Mouse (Mus musculus): ENCODE results near the gene Eif6. TPM values are rescaled to one million over a fixed set of nuclear protein-coding genes. Genes with fewer than 3 reads are reported as not detected.

Eif6 gene
- polyA plus RNA-seq, 1 experiment from 2014 or later = 132 TPM

DNA sequence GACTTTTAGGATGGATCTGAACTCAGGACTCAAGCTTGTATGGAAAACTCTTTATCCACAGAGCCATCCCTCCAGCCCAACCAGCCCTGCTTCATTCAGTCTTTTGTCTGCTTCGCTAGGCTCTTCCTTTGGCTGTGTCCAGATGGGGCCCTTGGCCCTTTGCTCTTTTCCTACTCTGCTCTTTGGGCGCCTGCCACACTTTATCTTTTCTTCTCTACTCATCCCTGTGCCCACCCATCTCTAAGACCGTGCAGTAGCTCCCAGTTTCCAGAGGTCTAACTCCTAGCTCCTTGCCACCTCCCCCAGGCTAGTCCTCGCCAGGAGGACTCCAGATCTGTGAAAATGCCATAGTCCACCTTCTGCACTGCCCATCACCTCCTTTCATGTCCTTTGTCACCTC lies 53.1 kb downstream of the Eif6 start:
- no peak for DNase-seq (ENCODE audit: low spot score)

More for the DNA sequence above, 53.1 kb downstream of the Eif6 start:
- Histone ChIP-seq H3K9me3 (ENCODE audit: control insufficient read depth, low read length) (no peaks in the 10 kb centered on the region), H3K36me3 (replicated peaks; ENCODE audit: control insufficient read depth, insufficient read depth) (no peaks in the 10 kb centered on the region), H3K4me2 (replicated peaks) (no peak overlapping the region), H3K4me3 (replicated peaks; ENCODE audit: low read length) (no peak overlapping the region), H3K27ac (no peak overlapping the region), H3K27me3 (ENCODE audit: control insufficient read depth, insufficient read depth, low read length) (no peaks in the 10 kb centered on the region), H3K4me1 (replicated peaks; ENCODE audit: control insufficient read depth, insufficient read depth, low read length) (peaks cover 22% of the 10 kb centered on the region), H3K9ac (no peak overlapping the region)
- WGBS = 63% methylated on average over 4 of the region's 4 CpGs
- ATAC-seq (ENCODE audit: low FRiP score) = no peak

Other genes with a start within 250 kb of the Eif6 start
- gene Gss, start 234.1 kb downstream of the Eif6 start, polyA plus RNA-seq (2014; fragmentation: Nextera tagmentation; extraction: Ambion mirVana) = 14.3 and 15.3 TPM in 2 replicates
- gene Myh7b, start 215.7 kb downstream of the Eif6 start, polyA plus RNA-seq (2014; fragmentation: Nextera tagmentation; extraction: Ambion mirVana) = 0.40 and 0.99 TPM in 2 replicates
- 163 and 176 TPM in 2 replicates for gene Trpc4ap, start 134.5 kb downstream of the Eif6 start, polyA plus RNA-seq (2014; fragmentation: Nextera tagmentation; extraction: Ambion mirVana)
- 34.2 and 38.6 TPM in 2 replicates for gene Edem2, start 97.5 kb downstream of the Eif6 start, polyA plus RNA-seq (2014; fragmentation: Nextera tagmentation; extraction: Ambion mirVana)
- not detected in 2 replicates for gene Gm17581, start 91.1 kb downstream of the Eif6 start, polyA plus RNA-seq (2014; fragmentation: Nextera tagmentation; extraction: Ambion mirVana)
- 3.0 and 3.6 TPM in 2 replicates for gene Procr, start 75.8 kb downstream of the Eif6 start, polyA plus RNA-seq (2014; fragmentation: Nextera tagmentation; extraction: Ambion mirVana)
- 17.9 and 20.7 TPM in 2 replicates for gene Mmp24, start 51.6 kb downstream of the Eif6 start, polyA plus RNA-seq (2014; fragmentation: Nextera tagmentation; extraction: Ambion mirVana)
- gene BC029722, start 7.5 kb downstream of the Eif6 start, polyA plus RNA-seq (2014; fragmentation: Nextera tagmentation; extraction: Ambion mirVana) = 27.6 and 28.1 TPM in 2 replicates
- gene Fam83c, start 7.9 kb upstream of the Eif6 start, polyA plus RNA-seq (2014; fragmentation: Nextera tagmentation; extraction: Ambion mirVana) = 0.31 TPM in 2 replicates
- gene Uqcc1, start 103.4 kb upstream of the Eif6 start, polyA plus RNA-seq (2014; fragmentation: Nextera tagmentation; extraction: Ambion mirVana) = 72.7 TPM in 2 replicates
- gene Gm15557, start 113.8 kb upstream of the Eif6 start, polyA plus RNA-seq (2014; fragmentation: Nextera tagmentation; extraction: Ambion mirVana) = not detected in 2 replicates
- 2.3 and 3.1 TPM in 2 replicates for gene Gdf5, start 118.4 kb upstream of the Eif6 start, polyA plus RNA-seq (2014; fragmentation: Nextera tagmentation; extraction: Ambion mirVana)
- gene Cep250, start 129.5 kb upstream of the Eif6 start, polyA plus RNA-seq (2014; fragmentation: Nextera tagmentation; extraction: Ambion mirVana) = 11.9 and 14.2 TPM in 2 replicates
- 2.6 and 2.8 TPM in 2 replicates for gene 6430550D23Rik, start 181.1 kb upstream of the Eif6 start, polyA plus RNA-seq (2014; fragmentation: Nextera tagmentation; extraction: Ambion mirVana)
- gene Ergic3, start 181.1 kb upstream of the Eif6 start, polyA plus RNA-seq (2014; fragmentation: Nextera tagmentation; extraction: Ambion mirVana) = 459 and 462 TPM in 2 replicates
- gene Fer1l4, start 226.0 kb upstream of the Eif6 start, polyA plus RNA-seq (2014; fragmentation: Nextera tagmentation; extraction: Ambion mirVana) = not detected in 2 replicates
- 6.3 and 7.9 TPM in 2 replicates for gene Spag4, start 238.2 kb upstream of the Eif6 start, polyA plus RNA-seq (2014; fragmentation: Nextera tagmentation; extraction: Ambion mirVana)